Mouse (Mus musculus) frontal cortex, adult 2 months (tissue): ENCODE measurements around the gene Gm45753. TPM values are rescaled to one million over a fixed set of nuclear protein-coding genes. Genes with fewer than 3 reads are reported as not detected.

Experiments used
- DNase-seq, 2 experiments: peaks; one replicate each; pipeline ENCODE4 v3.0.0; 2022; ENCODE audit warnings: low spot score in 1 of 2; ENCODE audit errors: extremely low spot score in 1 of 2
- polyA plus RNA-seq: library from polyadenylated mRNA; depleted of rRNA; stranded (reverse); fragments of >200 nt; gene quantifications from 2 replicates; pipeline ENCODE4 v1.2.3, GENCODE M21; 2012

The Gm45753 gene
- polyA plus RNA-seq, 1 experiment = not detected

DNA sequence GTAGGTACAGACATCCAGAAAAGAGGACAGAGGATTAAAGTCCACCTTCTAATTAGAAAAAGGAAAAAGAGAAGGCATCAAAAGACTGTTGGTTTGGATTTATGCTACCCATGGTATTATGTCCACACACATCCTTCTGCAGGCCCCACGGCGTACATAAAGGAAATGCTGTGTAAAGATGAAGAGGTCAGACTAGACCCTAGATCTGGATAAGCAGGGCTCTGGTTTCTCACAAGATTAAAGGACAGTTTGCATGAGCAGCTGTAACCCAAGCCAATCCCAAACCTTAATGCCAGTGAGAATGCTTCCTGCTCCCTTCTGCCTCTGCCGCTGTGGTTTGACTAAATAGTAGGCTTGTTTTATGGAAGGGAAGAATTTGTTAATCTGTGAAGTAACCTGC is 30.8 kb downstream of the Gm45753 start:
- DNase-seq = no peak

DNA sequence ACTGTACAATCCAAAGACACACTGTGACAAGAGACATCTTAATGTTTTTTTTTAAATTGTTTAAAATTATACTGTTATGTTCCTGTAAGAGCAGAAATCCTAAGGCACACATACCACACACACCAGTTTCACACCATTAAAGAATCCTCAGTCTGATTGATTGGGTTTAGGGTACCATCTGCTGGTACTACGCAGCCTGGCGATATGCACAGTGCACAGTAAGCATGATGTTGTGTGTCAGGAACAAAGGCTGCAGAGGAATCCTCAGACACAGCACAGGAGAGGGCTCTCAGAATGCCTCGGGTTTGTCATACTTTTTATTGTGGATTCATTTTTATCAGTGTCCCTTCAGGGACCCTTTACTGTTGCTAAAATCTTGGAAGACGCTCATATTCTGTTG is 33.9 kb downstream of the Gm45753 start:
- no peak for DNase-seq

DNA sequence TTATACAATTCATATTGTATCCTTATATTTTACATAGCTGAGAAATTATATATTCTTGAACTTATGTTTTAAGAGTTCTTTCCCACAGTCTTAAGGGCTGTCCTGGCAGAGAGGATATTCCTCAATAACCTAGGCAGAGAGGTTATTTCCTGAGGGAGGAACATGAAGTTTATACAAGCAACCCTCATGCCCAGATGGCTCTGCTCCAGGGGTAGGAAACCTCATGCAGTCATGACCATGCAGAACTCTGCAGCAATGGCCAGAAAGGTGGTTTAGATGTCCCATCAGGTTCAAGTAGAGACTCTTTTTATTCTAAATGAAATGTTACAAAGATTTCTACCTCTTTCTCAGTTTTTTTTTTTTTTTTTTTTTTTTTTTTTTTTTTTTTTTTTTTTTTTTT is 39.2 kb downstream of the Gm45753 start:
- no peak for DNase-seq

DNA sequence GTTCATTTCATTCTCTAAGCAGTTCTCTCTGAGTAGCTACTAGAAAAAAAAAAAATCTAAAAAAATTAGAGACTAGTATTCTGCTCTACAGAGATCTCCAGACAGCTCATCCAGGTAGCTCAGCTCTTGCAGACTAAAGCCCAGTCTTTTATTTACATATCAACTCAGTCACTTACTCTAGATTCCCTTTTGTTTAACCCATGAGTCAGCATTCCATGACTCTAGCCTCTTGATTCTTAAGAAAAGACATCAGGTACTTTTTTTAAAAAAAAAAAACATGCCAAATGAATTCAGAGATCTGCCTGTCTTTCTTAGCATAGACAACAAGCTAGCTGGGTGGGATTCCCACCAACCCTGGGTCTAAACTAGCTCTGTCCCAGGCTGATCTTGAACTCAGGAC is 39.8 kb downstream of the Gm45753 start:
- no peak for DNase-seq

DNA sequence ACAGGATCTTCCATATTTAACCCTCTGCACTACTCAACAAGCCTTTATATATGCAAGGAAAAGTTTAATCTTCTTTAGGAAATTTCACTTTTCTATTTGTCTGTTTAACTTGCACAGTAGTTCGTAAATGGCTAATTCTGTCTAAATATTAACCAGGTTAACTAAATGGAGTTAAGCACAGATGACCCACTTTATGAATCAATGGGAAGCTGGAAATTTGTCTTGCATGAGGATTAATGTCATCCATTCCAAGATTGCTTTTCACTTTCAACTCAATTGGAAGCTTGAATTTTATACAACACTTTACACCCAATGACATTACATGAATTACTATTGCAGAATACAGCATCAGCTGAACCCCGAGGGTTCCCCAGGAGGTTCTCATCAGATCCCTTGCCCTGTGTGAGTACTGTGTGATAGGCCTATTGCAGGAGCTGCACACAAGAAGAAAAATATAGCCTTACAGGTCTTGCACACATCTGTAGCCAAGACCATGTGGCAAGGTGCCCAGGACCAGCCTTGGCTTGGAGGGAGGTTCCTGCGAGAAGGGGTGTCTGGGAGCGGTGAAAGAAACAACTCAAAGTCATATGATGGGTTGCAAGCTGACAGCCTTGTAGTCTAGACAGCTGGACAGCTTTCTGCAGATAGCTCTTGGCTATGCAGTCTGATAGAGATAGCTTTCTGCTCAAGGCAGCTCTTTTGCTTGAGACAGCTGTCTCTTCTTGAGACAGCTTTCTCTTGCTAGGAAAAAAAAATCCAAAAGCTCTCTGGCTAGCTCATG is 40.5 kb downstream of the Gm45753 start:
- no peak for DNase-seq

DNA sequence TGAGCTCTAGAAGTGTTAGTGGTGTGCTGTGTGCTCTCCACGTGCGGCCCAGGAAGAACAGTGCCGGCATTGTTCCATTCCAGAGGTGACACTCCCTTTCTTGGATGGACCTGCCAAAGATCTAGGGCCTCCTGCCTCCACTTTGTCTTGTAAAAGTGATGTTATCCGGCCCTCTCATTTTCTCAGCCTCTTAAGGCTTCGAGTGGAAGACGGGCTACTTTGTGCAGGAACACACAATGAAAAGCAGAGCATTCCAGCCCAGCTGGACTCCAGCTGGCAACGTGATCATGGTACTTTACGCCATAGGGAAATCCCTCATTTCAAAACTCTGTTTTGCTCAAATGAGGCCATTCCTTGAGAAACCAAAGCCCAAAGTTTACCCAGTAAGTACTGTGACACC is 41.3 kb downstream of the Gm45753 start:
- no peak for DNase-seq

DNA sequence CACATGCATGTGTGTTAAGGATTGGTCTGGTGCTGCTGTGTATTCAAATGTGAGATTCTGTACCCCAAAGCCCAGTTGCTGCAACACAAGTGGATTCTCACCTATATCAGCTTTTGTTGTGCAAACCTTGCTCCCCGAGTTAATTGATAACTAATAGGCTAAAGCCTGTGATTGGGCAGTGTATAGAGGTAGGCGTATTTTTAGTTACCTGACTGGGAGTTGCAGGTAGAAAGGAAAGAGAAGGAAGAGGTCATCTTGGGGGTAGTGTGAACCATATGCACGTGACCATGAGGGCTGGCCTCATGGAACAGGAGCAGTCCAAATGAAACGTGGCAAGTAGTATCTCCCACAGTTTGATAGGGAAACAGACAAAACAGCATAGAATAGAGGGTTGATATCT is 43.3 kb downstream of the Gm45753 start:
- DNase-seq = no peak

DNA sequence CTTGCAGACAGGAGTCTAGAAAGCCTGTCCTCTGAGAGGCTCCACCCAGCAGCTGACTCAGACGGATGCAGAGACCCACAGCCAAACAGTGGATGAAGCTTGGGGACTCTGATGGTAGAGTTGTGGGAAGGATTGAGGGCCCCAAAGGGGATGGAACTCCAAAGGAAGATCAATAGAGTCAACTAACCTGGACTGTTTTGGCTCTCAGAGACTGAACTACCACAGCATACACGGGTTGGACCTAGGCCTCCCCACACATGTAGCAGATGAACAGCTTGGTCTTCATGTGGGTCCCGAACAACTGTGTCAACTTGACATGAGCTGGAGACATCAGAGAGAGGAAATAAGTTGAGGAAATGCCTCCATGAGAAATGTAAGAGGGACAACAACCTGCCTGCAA is 45.4 kb downstream of the Gm45753 start:
- no peak for DNase-seq

DNA sequence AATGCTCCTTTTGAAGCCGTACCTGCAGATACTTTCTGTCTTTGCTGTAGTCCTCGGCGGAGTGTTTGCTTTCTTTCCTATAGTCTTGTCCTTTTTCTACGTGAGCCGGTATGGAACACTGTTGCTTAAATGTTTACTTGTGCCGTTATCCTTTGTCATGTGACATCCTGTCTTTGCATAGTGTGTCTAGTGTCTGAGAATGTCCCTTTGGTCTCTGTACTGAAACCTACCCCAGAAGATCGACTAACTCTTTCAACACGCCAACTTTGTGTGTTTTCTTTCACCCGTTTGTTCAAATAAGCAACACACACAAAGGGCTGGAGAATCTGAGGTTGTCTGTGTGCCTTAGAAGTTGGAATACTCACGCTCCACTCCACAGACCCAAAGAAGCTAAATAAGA is 46.3 kb downstream of the Gm45753 start, which contains the start of gene F11:
Gene F11 (minus strand): TSS at position 112 of the 400 bp plus-strand sequence.
- DNase-seq = no peak

DNA sequence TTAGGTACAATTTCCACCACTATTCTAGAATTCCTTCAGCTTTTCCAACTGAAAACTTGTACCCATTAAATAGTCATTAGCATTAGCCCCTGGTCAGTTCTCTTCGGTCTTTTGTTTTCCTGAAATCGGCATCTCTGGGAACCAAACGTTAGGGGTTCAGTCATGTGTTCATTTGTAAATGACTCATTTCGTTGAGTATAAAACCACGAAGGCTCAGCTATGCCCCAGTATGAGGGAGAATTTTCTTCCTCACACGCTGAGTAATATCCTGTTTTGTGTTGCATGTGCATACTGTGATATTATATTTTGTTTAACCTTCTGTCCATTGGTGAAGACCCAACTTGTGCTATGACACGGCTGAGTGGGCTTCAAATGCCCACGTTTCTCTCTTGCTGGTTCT is 49.8 kb downstream of the Gm45753 start:
- DNase-seq = no peak

DNA sequence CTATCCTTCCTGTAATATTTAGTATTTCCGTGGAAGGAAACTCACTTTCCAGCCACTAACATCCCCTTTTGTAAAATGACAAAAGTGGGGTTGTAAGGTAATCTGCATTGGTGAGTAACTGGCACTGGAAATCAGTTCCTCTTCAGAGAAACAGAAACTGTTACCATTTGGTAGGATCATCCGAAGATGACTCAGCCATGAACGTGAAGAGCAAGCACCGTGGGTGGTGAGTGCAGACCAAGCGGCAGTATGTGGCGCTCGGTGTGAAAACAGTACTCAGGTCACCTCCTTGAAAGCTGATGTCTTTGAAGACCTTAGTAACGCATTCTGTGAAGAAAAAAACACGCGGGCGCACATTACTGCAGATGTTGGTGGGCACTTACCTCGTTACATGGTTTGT is 53.2 kb downstream of the Gm45753 start:
- DNase-seq = peak in 1 of 2 experiments; percentile 47

DNA sequence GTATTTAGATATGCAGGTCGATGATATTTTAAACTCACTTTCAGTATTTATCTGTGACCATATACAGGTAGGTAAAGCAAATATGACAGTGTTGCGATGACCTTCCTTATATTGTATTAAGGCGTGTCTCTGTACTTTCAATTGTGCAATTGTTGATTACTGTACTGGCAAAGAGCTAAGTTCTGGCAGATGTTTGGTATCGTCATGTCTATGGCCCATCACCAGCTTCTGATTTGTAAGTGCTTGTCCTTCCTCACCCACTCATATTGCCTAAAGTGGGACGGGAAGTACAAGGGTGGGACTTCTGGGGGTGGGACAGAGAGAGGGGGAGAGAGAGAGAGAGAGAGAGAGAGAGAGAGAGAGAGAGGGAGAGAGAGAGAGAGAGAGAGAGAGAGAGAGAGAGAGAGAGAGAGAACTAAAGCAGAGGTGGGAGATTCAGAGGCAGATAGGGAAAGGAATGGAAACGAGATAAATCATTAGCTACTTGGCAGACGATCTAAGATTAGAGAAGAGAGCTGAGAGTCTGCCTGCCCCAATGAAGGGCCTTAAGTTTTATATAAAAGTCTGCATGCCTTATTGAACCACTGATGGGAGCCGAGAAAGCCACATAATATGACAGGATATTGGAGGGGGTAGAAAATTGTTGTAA is 53.9 kb downstream of the Gm45753 start:
- no peak for DNase-seq

DNA sequence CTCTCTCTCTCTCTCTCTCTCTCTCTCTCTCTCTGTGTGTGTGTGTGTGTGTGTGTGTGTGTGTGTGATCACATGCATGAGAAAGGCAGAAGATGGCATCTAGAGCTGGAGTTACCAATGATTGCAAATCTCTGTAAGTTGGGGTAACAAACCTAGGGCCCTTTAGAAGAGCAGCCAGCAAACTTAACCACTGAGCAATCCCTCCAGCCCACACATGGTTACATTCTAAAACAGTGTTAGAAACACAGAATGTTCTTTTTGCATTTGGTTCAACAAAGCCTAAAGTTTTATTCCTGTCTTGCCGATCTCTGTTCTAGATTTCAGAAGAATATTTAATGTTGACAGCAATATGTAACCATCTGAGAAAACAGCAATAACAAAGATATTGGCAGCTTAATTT is 54.7 kb downstream of the Gm45753 start:
- no peak for DNase-seq

DNA sequence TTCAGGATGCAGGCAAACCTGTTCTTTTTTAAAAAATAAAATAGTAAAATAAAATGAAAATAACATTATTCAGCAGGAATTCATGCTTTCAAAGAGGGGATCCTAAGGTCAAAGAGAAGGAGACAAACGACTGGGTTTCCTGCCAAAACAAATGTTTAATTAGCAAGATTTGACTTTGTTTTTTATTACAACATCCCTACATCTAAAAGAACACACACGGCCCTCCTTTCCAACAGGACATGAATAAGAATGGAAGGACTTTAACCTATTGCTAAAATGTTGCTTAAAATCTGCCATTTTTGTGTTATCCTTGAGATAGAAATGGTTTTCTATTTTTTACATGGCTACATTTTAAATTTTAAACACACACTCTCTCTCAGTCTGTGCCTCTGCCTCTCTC is 55.2 kb downstream of the Gm45753 start:
- no peak for DNase-seq

DNA sequence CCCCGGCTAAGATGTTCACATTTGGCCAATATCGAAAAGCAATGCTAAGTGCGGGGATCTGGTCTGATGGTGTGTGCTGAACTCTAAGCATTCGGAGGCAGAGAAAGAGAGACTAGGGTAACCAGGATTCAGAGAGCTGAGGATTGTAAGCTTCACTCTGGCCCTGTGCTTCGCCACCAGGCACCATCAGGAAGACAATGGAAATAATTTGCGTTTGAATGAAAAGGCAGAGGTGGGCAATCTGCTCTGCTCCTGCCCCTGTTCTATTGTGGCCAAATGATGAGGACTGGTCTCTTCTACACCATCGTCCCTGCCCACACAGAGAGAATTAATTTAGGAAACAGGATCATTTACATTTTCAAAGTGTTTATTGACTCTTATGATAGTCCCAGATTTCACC is 62.0 kb downstream of the Gm45753 start:
- no peak for DNase-seq

DNA sequence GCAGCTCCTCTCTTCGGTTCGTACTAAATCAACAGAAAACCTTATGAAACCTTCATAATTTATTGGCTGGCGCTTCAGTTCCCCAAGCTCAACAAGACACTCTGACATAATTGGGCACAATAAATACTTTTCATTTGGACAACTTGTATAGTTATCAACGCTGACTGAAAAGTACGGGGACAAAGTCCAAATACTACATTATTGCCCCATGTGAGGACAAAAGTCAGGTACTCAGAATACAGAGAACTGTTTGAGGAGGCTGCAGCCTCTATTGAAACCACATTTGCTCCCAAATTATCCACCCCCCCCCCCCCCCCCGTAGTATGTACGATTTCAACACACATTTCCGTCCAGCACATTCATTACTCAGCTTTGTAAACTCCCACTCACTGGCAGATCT is 68.9 kb downstream of the Gm45753 start:
- DNase-seq = no peak

DNA sequence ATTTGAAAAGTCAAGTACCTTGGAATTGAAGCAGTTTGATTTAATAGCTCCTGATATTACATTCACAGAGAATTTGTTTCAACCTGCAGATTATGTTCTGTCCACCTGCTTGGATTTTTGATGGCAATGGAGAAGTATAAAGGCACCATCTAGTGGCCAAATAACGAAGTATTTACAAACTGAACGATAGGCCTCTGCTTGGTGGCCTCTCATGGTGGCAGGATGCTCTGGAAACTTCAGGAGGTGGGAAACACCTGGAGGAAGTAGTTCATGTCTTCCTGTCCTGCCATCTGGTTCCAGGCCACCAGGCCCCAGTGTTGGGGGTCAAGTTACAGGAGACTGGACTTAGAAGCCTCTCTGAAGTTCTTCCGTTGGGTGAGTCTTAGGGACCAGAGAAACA is 70.0 kb downstream of the Gm45753 start:
- peak in 1 of 2 experiments; percentile 83 for DNase-seq

DNA sequence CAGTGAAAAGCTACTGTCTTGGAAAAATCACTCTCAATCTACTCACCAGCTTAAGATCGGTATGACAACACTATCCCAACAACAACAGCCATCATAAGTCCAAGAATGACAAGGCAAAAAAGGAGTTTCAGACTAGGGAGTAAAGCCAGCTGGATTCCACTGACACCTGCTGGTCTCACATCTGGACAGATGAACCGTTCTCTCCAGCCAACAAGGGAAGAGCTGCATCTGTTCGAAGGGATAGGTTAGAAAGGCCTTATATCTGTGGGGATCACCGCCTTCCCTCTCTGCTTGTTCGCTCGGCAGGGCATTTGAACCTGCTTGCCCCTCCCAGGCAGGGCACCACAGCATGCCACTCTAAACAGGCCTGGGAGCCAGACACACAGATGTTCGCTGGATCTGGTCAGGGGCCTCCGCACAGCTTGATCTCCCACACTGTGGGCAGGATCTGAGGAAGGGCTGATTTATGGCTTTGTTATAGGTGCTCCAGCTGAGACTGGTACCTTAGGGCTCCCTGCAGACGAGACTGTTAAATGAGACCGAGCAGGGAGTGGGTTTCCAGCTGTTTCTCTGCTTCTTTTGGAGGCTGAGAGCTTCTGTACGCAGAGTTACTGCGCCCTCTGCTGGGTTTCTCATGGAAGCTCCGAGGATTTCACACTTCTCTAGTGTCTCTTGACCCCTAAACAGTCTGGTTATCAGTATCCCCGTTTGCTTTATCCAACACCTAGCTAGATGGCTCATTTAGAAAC is 71.9 kb downstream of the Gm45753 start:
- peak in 1 of 2 experiments; percentile 75 for DNase-seq

DNA sequence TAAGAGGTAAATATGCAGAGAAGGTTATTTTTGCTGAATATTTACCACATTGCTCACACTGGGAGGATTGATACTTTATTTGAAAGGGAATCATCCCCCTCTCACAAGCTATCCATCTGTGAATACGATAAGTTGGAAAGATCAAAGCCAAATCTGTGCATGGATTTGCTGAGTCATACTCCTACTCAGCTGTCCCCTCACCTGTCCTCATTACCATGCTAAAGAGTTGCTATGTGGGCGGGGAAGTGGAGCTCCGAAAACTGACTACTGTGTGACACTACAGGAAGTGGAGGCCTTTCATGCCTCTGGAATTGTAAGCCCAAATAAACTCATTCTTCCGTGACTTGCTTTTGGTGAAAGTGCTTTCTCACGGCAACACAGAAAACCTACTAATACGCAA is 73.0 kb downstream of the Gm45753 start:
- peak in 1 of 2 experiments; percentile 23 for DNase-seq

DNA sequence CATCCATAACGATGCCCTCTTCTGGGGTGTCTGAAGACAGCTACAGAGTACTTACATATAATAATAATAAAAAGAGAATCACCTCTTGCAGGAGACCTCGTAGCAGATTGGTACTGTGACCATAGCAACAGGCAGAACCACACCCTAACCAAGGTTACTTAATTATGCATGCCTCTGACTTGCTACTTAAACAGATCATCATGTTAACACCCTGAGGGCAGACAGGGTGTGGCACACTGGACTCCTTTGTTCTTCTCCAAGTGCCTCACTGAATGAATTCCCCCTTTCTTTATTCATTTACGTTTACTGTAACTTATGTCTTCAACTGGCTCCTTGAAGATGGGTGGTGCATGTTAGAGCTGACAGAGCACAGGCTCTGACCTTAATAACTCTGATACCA is 75.0 kb downstream of the Gm45753 start:
- DNase-seq = no peak
